Mouse (Mus musculus) G1E-ER4 (cell line): ENCODE measurements around the gene Cox17. TPM values are rescaled to one million over a fixed set of nuclear protein-coding genes. Genes with fewer than 3 reads are reported as not detected.

ENCODE experiments used
- GATA1 ChIP-seq: IDR thresholded peaks from one replicate; pipeline ENCODE4 v1.8.0; 2012; ENCODE audit warnings: low read length, inconsistent platforms
- polyA plus RNA-seq: library from polyadenylated mRNA; stranded (reverse); fragments of >175 nt; gene quantifications from 2 replicates; pipeline ENCODE4 v1.2.3, GENCODE M21; 2012

The Cox17 gene
- polyA plus RNA-seq, 1 experiment, result 514 TPM

- TF ChIP-seq GATA1, result no peak
Observed at GRCm38 (mm10) chr16:38341396-38342324, 5.1 kb upstream of the Cox17 start, which contains the start of gene Maats1. Maats1 (minus strand) TSS chr16:38342143.

GRCm38 (mm10) chr16:38344941-38345725, 1.7 kb upstream of the Cox17 start:
- TF ChIP-seq GATA1, result no peak

- TF ChIP-seq GATA1, result no peak
Observed at GRCm38 (mm10) chr16:38347588-38347987, 797 bp downstream of the Cox17 start.

GRCm38 (mm10) chr16:38348217-38348761, 1.5 kb downstream of the Cox17 start:
- TF ChIP-seq GATA1, result no peak

- no peak for TF ChIP-seq GATA1
Observed at GRCm38 (mm10) chr16:38349881-38350280, 3.1 kb downstream of the Cox17 start.

GRCm38 (mm10) chr16:38350361-38350855, 3.6 kb downstream of the Cox17 start:
- peak; percentile 55 for TF ChIP-seq GATA1

- no peak for TF ChIP-seq GATA1
Observed at GRCm38 (mm10) chr16:38350939-38351338, 4.1 kb downstream of the Cox17 start.

GRCm38 (mm10) chr16:38352031-38352430, 5.2 kb downstream of the Cox17 start:
- no peak for TF ChIP-seq GATA1

GRCm38 (mm10) chr16:38352851-38353250, 6.1 kb downstream of the Cox17 start:
- no peak for TF ChIP-seq GATA1

GRCm38 (mm10) chr16:38353642-38354041, 6.9 kb downstream of the Cox17 start:
- no peak for TF ChIP-seq GATA1

GRCm38 (mm10) chr16:38354185-38354913, 7.6 kb downstream of the Cox17 start:
- no peak for TF ChIP-seq GATA1

- TF ChIP-seq GATA1, result no peak
Observed at GRCm38 (mm10) chr16:38358256-38358812, 11.5 kb downstream of the Cox17 start.

GRCm38 (mm10) chr16:38359241-38359640, 12.4 kb downstream of the Cox17 start:
- TF ChIP-seq GATA1, result no peak

- no peak for TF ChIP-seq GATA1
Observed at GRCm38 (mm10) chr16:38359857-38360256, 13.1 kb downstream of the Cox17 start.

- no peak for TF ChIP-seq GATA1
Observed at GRCm38 (mm10) chr16:38360317-38360716, 13.5 kb downstream of the Cox17 start.

GRCm38 (mm10) chr16:38361933-38362332, 15.1 kb downstream of the Cox17 start, which contains the start of gene Popdc2:
Popdc2 (plus strand) TSS chr16:38362209.
- no peak for TF ChIP-seq GATA1
